Mouse (Mus musculus): ENCODE measurements around the gene Eloa.

Gene Eloa

DNA sequence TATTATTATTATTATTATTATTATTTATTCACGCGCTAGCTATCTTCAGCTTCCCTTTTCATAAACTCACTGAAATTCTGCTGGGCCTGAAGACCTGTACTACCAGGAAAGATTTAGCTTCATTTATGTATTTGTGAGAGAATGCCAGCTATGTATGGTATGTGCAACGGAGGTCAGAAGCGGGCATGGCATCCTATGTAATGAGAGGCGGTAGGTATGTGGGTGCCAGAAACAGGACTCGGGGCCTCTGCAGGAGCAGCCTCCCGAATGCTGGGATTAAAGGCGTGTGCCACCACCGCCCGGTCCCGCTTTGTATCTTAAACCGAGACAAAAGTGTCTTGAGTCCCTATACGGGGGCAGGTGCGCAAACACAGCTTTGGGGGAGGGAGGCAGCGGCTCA lies 58.6 kb downstream of the Eloa start:
- Histone ChIP-seq H3K9me3 (ENCODE audit: low read length) (no peaks in the 10 kb centered on the region), H3K4me3 (replicated peaks; ENCODE audit: low read length) (peak overlapping the region; percentile 93), H3K4me1 (replicated peaks; ENCODE audit: low read depth, low read length) (peaks cover 63% of the 10 kb centered on the region), H3K36me3 (ENCODE audit: insufficient read depth, low read length) (peaks cover 30% of the 10 kb centered on the region), H3K27me3 (ENCODE audit: insufficient read depth, low read length) (peaks cover 9% of the 10 kb centered on the region)
- no peak for TF ChIP-seq CTCF (conservative IDR thresholded peaks at IDR 0.05; ENCODE audit: low read length)
- TF ChIP-seq NANOG (IDR thresholded peaks at IDR 0.05; ENCODE audit: borderline replicate concordance, low read length), result no peak
- no peak for TF ChIP-seq POU5F1 (IDR thresholded peaks at IDR 0.05; ENCODE audit: borderline replicate concordance, low read length)

DNA sequence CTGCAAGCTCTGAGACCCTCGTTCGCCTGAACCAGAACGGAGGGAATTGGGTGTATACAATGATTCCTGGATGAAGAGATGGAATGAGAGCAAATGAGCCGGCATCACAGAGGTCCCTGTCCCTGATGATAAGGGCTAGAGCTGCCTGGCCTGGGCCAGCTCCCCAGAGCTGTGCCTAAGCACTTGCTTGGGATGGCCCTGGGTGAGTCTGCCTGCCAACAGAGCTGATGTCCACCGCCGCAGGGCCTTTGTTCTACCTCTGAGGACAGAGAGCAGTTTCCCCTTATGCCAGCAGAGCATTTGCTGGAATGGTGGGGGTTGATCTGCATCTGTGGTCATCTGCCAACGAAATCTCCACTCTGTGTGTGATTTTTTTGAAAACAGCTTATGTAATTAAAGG lies 59.4 kb downstream of the Eloa start:
- peaks cover 9% of the 10 kb centered on the region for H3K27me3 ChIP-seq (ENCODE audit: insufficient read depth, low read length)
- no peak for TF ChIP-seq CTCF (conservative IDR thresholded peaks at IDR 0.05; ENCODE audit: low read length)
- TF ChIP-seq NANOG (IDR thresholded peaks at IDR 0.05; ENCODE audit: borderline replicate concordance, low read length), result no peak
- no peak for TF ChIP-seq POU5F1 (IDR thresholded peaks at IDR 0.05; ENCODE audit: borderline replicate concordance, low read length)
- 0 out of 2 replicates have a peak overlapping the region, but pooled peaks have one; percentile 13 for H3K4me3 ChIP-seq (replicated peaks; ENCODE audit: low read length)
- peaks cover 59% of the 10 kb centered on the region for H3K4me1 ChIP-seq (replicated peaks; ENCODE audit: low read depth, low read length)
- H3K36me3 ChIP-seq (ENCODE audit: insufficient read depth, low read length), result peaks cover 25% of the 10 kb centered on the region
- no peaks in the 10 kb centered on the region for H3K9me3 ChIP-seq (ENCODE audit: low read length)

DNA sequence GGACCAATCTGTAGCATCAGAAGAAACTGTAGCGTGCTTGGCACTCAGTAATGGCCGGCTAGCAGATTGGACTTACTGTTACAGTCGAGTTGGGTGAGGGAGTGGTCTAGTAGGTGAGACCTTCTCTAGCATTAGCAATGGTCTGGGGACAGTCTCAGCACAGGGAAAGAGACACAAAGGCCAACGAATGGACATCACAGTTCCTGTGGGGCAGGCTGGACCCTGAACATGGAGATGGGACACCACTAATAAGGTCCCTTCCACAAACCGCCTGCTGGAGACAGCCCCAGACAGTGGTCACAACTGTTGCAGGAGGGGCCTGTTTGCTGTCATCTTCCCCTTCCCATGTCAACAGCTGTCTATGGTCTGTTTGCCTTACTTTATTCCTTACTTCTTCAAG lies 59.9 kb downstream of the Eloa start:
- no peaks in the 10 kb centered on the region for H3K9me3 ChIP-seq (ENCODE audit: low read length)
- peaks cover 23% of the 10 kb centered on the region for H3K36me3 ChIP-seq (ENCODE audit: insufficient read depth, low read length)
- TF ChIP-seq CTCF (conservative IDR thresholded peaks at IDR 0.05; ENCODE audit: low read length) (no peak), POU5F1 (IDR thresholded peaks at IDR 0.05; ENCODE audit: borderline replicate concordance, low read length) (no peak), NANOG (IDR thresholded peaks at IDR 0.05; ENCODE audit: borderline replicate concordance, low read length) (no peak)
- peaks cover 9% of the 10 kb centered on the region for H3K27me3 ChIP-seq (ENCODE audit: insufficient read depth, low read length)
- peaks cover 56% of the 10 kb centered on the region for H3K4me1 ChIP-seq (replicated peaks; ENCODE audit: low read depth, low read length)
- no peak overlapping the region for H3K4me3 ChIP-seq (replicated peaks; ENCODE audit: low read length)

DNA sequence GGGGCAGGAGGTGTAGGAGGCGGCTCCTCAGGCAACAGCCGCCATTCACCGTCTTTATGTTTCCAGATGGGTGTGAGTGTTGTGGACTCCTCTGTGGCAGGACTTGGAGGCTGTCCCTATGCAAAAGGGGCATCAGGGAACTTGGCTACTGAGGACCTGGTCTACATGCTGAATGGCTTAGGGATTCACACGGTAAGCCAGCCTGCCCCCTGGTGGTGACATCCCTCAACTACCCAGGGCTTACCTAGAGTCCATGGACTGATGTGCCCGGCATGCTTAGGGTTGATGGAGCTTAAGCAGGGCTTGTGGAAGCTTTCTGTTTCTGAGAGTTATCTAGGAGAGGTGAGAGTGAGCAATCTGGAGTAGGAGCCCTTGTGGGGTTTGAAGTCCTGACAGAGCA lies 60.8 kb downstream of the Eloa start:
- no peaks in the 10 kb centered on the region for H3K9me3 ChIP-seq (ENCODE audit: low read length)
- H3K4me3 ChIP-seq (replicated peaks; ENCODE audit: low read length), result no peak overlapping the region
- peaks cover 20% of the 10 kb centered on the region for H3K36me3 ChIP-seq (ENCODE audit: insufficient read depth, low read length)
- peak; percentile 85 for TF ChIP-seq CTCF (conservative IDR thresholded peaks at IDR 0.05; ENCODE audit: low read length)
- TF ChIP-seq POU5F1 (IDR thresholded peaks at IDR 0.05; ENCODE audit: borderline replicate concordance, low read length), result no peak
- TF ChIP-seq NANOG (IDR thresholded peaks at IDR 0.05; ENCODE audit: borderline replicate concordance, low read length), result no peak
- H3K27me3 ChIP-seq (ENCODE audit: insufficient read depth, low read length), result peaks cover 9% of the 10 kb centered on the region
- peaks cover 56% of the 10 kb centered on the region for H3K4me1 ChIP-seq (replicated peaks; ENCODE audit: low read depth, low read length)

DNA sequence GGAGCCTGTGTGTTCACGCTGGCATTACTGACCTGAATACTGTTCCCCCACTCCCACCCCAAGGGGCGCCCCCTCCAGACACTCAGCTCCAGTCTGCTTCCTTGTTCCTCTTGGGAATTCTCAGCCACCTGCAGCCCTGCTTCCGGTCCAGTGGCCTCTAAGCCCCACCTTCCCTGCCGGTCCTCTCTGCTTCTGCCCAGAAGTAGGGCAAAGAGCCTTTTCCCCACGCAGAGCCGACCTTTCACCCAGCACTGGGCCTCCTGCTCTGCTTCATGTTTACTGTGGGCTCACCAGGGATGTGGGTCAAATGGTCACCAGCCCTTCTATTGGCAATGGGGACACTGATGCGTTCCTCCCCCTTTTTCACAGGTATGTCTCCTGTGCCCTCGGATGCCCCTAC lies 63.2 kb downstream of the Eloa start:
- Histone ChIP-seq H3K27me3 (ENCODE audit: insufficient read depth, low read length) (no peaks in the 10 kb centered on the region), H3K4me3 (replicated peaks; ENCODE audit: low read length) (0 out of 2 replicates have a peak overlapping the region, but pooled peaks have one; percentile 17), H3K4me1 (replicated peaks; ENCODE audit: low read depth, low read length) (peaks cover 55% of the 10 kb centered on the region), H3K9me3 (ENCODE audit: low read length) (no peaks in the 10 kb centered on the region), H3K36me3 (ENCODE audit: insufficient read depth, low read length) (peaks cover 24% of the 10 kb centered on the region)
- no peak for TF ChIP-seq POU5F1 (IDR thresholded peaks at IDR 0.05; ENCODE audit: borderline replicate concordance, low read length)
- TF ChIP-seq NANOG (IDR thresholded peaks at IDR 0.05; ENCODE audit: borderline replicate concordance, low read length), result no peak
- TF ChIP-seq CTCF (conservative IDR thresholded peaks at IDR 0.05; ENCODE audit: low read length), result no peak

DNA sequence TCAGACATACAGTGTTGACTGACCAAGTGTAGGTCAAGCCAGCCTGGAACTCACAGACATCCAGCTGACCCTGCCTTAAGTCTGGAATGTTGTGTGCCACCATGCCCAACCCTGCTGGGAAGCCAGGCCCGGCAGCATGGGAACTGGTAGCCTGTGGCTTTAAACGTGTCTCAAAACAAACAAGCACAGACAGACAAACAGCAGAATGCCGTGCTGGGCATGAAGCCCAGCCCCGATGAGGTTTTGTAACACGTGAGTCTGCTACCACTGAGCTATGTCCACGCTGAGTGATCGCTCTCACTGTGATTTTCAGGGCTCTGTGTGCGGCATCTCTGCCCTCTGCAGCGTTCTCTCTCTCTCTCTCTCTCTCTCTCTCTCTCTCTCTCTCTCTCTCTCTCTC lies 65.7 kb downstream of the Eloa start:
- Histone ChIP-seq H3K4me3 (replicated peaks; ENCODE audit: low read length) (no peak overlapping the region), H3K36me3 (ENCODE audit: insufficient read depth, low read length) (peaks cover 16% of the 10 kb centered on the region), H3K27me3 (ENCODE audit: insufficient read depth, low read length) (no peaks in the 10 kb centered on the region), H3K4me1 (replicated peaks; ENCODE audit: low read depth, low read length) (peaks cover 57% of the 10 kb centered on the region), H3K9me3 (ENCODE audit: low read length) (no peaks in the 10 kb centered on the region)
- TF ChIP-seq POU5F1 (IDR thresholded peaks at IDR 0.05; ENCODE audit: borderline replicate concordance, low read length) (no peak), NANOG (IDR thresholded peaks at IDR 0.05; ENCODE audit: borderline replicate concordance, low read length) (no peak), CTCF (conservative IDR thresholded peaks at IDR 0.05; ENCODE audit: low read length) (no peak)

DNA sequence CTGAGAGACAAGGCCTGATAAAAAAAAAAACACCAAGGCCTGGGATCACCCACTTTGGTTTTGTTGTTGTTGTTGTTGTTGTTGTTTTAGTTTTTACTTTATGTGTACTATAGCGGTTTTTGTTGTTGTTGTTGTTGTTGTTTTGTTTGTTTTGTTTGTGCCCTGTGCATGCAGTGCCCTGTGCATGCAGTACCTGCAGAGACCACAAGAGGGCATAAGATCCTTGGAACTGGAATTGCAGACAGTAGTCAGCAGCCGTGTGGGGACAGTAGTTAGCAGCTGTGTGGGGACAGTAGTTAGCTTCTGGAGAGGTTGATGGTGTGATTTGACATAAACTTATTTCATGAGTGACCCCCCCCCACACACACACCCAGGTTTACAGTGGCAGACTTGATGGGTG lies 67.3 kb downstream of the Eloa start:
- peak; percentile 82 for TF ChIP-seq CTCF (conservative IDR thresholded peaks at IDR 0.05; ENCODE audit: low read length)
- no peak for TF ChIP-seq NANOG (IDR thresholded peaks at IDR 0.05; ENCODE audit: borderline replicate concordance, low read length)
- Histone ChIP-seq H3K27me3 (ENCODE audit: insufficient read depth, low read length) (no peaks in the 10 kb centered on the region), H3K36me3 (ENCODE audit: insufficient read depth, low read length) (peaks cover 16% of the 10 kb centered on the region), H3K9me3 (ENCODE audit: low read length) (no peaks in the 10 kb centered on the region), H3K4me3 (replicated peaks; ENCODE audit: low read length) (no peak overlapping the region), H3K4me1 (replicated peaks; ENCODE audit: low read depth, low read length) (peaks cover 64% of the 10 kb centered on the region)

Data from E14TG2a.4 (cell line).